Mouse (Mus musculus) heart, postnatal 0 days (tissue): ENCODE data around the gene Tnk2. TPM values are rescaled to one million over a fixed set of nuclear protein-coding genes. Genes with fewer than 3 reads are reported as not detected.

Experiments used
- ATAC-seq: fragments of 200-750 bp; cut with Nextera tagmentation; 2 replicates; pipeline ENCODE4 v1.8.0; 2017; ENCODE audit warnings: low read depth, moderate number of reproducible peaks, moderate library complexity; ENCODE audit not compliant: insufficient read depth
- DNase-seq: peaks from one replicate; pipeline ENCODE4 v3.0.0-alpha.2; 2016; ENCODE audit warnings: low spot score
- H3K27ac ChIP-seq: fragments of 300-500 bp; sonication (generic); 2 replicates; pipeline ENCODE4 v1.5.1; 2014; ENCODE audit warnings: low read depth, mild to moderate bottlenecking
- H3K27me3 ChIP-seq: fragments of 300-500 bp; sonication (generic); 2 replicates; pipeline ENCODE4 v1.6.1; 2014; ENCODE audit warnings: low read length, mixed read lengths; ENCODE audit not compliant: control insufficient read depth, insufficient read depth
- H3K36me3 ChIP-seq: fragments of 300-500 bp; sonication (generic); replicated peaks from 2 replicates; pipeline ENCODE4 v1.6.1; 2014; ENCODE audit warnings: low read length, mixed read lengths; ENCODE audit not compliant: control insufficient read depth, insufficient read depth
- H3K4me1 ChIP-seq: fragments of 300-500 bp; sonication (generic); 2 replicates; pipeline ENCODE4 v1.6.1; 2014; ENCODE audit warnings: antibody characterized with exemption; ENCODE audit not compliant: control insufficient read depth, insufficient read depth
- H3K4me2 ChIP-seq: fragments of 300-500 bp; sonication (generic); 2 replicates; pipeline ENCODE4 v1.6.1; 2014; ENCODE audit warnings: low read depth, mild to moderate bottlenecking, low read length, moderate library complexity
- H3K4me3 ChIP-seq: fragments of 300-500 bp; sonication (generic); 2 replicates; pipeline ENCODE4 v1.5.1; 2014; ENCODE audit warnings: low read depth, low read length
- H3K9ac ChIP-seq: fragments of 300-500 bp; sonication (generic); replicated peaks from 2 replicates; pipeline ENCODE4 v1.6.1; 2014; ENCODE audit warnings: low read depth, low read length, mixed read lengths
- H3K9me3 ChIP-seq: fragments of 300-500 bp; sonication (generic); replicated peaks from 2 replicates; pipeline ENCODE4 v1.6.1; 2016; ENCODE audit warnings: low read length; ENCODE audit not compliant: control insufficient read depth
- CTCF ChIP-seq: IDR thresholded peaks from 2 replicates; pipeline ENCODE4 v1.5.1; 2016; ENCODE audit warnings: antibody characterized with exemption, control low read depth, low read depth
- EP300 ChIP-seq: IDR thresholded peaks from 2 replicates; pipeline ENCODE4 v1.6.1; 2016; ENCODE audit warnings: antibody characterized with exemption, low read depth
- WGBS: fragments of 180-500 bp; shearing (Covaris S2); extraction: QIAGEN DNeasy Blood & Tissue Kit; methylation state at CpG from one replicate; pipeline ENCODE4 v1.1.7; 2014; 5-methylcytosine and 5-hydroxymethylcytosine counted together
- polyA plus RNA-seq: library from polyadenylated mRNA; unstranded; fragments of >200 nt; fragmentation: Nextera tagmentation; extraction: Ambion mirVana; gene quantifications from 2 replicates; pipeline ENCODE4 v1.2.1, GENCODE M21; 2015
- total RNA-seq: library from RNA; depleted of rRNA; stranded (reverse); fragments of >200 nt; gene quantifications from 2 replicates; pipeline ENCODE4 v1.2.3, GENCODE M21; 2014; ENCODE audit warnings: low replicate concordance

Gene Tnk2
- total and polyA plus RNA-seq, 2 experiments from 2014 or later: 6.0 to 14.2 TPM

DNA sequence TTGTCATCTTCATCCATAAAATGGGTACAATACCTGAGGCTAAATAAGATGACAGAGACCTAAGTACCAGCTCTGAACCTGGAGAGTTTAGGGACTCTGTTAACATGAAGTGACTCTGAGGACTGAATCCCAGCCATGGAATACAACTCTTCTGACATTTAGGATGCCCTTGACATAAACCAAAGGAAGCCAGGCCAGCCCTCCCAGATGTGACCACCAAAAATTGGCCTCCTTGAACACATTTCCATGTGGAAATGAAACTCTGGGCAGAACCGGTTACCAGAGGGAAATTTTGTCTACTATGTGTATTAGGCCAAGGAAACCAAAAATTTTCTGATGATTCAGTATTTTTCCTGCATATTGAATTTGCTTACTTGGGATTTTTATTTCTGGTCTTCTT, 44.5 kb upstream of the Tnk2 start:
- no peak for ATAC-seq
- no peak for DNase-seq
- Histone ChIP-seq H3K4me2 (no peak overlapping the region), H3K27ac (no peak overlapping the region), H3K9me3 (no peaks in the 10 kb centered on the region), H3K4me1 (peaks cover 5% of the 10 kb centered on the region; the same call in 1 of the 2 replicates), H3K27me3 (no peaks in the 10 kb centered on the region), H3K36me3 (no peaks in the 10 kb centered on the region), H3K4me3 (no peak overlapping the region), H3K9ac (no peak overlapping the region)
- TF ChIP-seq CTCF (no peak), EP300 (no peak)
- 96% methylated on average over 1 of the region's 1 CpGs for WGBS

DNA sequence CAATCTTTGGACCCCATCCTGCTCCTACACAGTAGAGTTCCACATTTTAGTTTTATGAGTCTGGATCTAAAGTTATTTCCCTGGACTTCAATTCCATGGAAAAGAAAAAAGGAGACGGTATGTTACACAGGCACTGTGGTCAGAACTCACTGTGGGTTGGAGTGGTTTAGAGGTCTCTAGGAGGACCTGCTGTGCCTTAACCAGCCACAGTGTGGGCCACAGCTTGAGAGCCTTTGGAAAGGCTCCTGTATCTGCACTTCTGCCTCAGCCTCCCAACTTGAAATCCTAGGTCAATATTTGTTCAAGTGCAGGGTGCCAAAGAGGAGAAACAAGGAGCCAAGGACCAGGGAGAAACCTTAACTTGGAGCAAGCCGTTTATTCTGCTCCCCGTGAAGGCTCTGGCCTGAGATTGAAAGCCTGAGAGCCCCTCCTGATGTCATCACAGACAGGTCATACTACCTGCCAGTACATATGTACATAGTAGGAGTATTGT, 41.4 kb upstream of the Tnk2 start:
- no peak for DNase-seq
- TF ChIP-seq EP300 (no peak), CTCF (no peak)
- 74% methylated on average over 3 of the region's 3 CpGs for whole genome bisulfite sequencing
- H3K27me3 ChIP-seq: no peaks in the 10 kb centered on the region
- no peak for ATAC-seq
- no peak overlapping the region for H3K27ac ChIP-seq
- no peaks in the 10 kb centered on the region for H3K9me3 ChIP-seq
- no peak overlapping the region for H3K4me2 ChIP-seq
- H3K4me1 ChIP-seq: peaks cover 5% of the 10 kb centered on the region; the same call in 1 of the 2 replicates
- no peak overlapping the region for H3K4me3 ChIP-seq
- no peaks in the 10 kb centered on the region for H3K36me3 ChIP-seq
- no peak overlapping the region for H3K9ac ChIP-seq

DNA sequence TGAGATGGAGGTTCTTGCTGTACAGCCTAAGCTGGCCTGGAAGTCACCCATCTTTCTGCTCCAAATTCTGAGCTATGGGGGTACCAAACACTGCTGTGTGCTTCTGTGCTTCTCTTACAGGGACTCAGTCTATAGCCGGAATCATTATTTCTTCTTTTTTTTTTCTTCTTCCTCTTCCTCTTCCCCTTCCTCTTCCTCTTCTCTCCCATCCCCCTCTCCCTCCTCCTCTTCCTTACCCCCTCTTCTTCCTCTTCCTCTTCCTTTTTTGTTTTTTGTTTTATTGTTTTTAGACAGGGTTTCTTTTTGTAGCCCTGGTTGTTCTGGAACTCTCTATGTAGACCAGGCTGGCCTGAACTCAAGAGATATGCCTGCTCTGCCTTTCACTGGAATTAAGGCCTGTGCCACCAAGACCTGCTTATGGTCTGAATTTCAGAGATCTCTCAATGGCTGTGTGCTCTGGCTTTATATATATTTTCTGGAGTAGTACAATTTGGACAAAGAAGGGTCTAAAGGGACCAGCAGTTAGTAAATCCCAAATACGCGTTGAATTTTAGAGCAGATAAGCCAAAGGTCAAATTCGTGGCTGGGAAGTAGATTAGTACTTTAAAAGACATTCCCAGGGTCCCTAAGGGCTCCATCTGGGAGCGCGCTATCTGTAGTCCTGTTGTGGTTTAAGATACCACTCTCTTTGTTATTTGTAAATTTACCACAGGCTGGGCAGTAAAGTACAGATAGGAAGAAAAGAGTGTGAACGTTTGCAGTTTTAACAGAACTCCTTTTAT, 35.9 kb upstream of the Tnk2 start:
- no peak overlapping the region; the same call in 1 of the 2 replicates for H3K4me2 ChIP-seq
- no peaks in the 10 kb centered on the region for H3K36me3 ChIP-seq
- ATAC-seq (no peak), DNase-seq (no peak)
- peak overlapping the region; percentile 92 for H3K27ac ChIP-seq
- no peak overlapping the region for H3K9ac ChIP-seq
- TF ChIP-seq CTCF (no peak), EP300 (no peak)
- no peaks in the 10 kb centered on the region for H3K9me3 ChIP-seq
- WGBS: 44% methylated on average over 7 of the region's 7 CpGs
- no peak overlapping the region for H3K4me3 ChIP-seq
- H3K27me3 ChIP-seq: no peaks in the 10 kb centered on the region
- 0 out of 2 replicates have a peak, but pooled peaks cover 5% of the 10 kb centered on the region for H3K4me1 ChIP-seq

DNA sequence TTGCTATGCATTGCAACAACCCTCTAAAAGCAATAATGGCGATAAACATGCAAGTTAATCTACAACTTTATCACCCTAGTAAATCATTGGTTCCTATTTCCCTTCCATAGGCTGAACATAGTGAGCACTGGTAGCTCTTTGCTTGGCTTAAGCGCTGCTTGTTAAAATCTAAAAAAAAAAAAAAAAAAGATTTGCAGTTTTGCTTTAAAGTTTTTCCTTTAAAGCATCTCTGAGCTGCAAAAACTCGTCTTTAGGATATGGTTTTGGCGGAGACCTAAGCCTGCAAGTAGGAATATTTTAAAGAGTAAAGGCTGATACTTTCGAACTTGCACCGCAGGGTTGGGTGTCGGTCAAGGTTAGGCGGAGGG, 35.3 kb upstream of the Tnk2 start:
- H3K4me1 ChIP-seq: 0 out of 2 replicates have a peak, but pooled peaks cover 5% of the 10 kb centered on the region
- TF ChIP-seq EP300 (no peak), CTCF (no peak)
- peak overlapping the region; percentile 77; the same call in 1 of the 2 replicates for H3K9ac ChIP-seq
- no peaks in the 10 kb centered on the region for H3K9me3 ChIP-seq
- no peaks in the 10 kb centered on the region for H3K36me3 ChIP-seq
- peak overlapping the region; percentile 92 for H3K27ac ChIP-seq
- no peaks in the 10 kb centered on the region for H3K27me3 ChIP-seq
- H3K4me3 ChIP-seq: peak overlapping the region; percentile 86
- 10% methylated on average over 8 of the region's 8 CpGs for WGBS
- DNase-seq: no peak
- H3K4me2 ChIP-seq: peak overlapping the region; percentile 96
- no peak for ATAC-seq

DNA sequence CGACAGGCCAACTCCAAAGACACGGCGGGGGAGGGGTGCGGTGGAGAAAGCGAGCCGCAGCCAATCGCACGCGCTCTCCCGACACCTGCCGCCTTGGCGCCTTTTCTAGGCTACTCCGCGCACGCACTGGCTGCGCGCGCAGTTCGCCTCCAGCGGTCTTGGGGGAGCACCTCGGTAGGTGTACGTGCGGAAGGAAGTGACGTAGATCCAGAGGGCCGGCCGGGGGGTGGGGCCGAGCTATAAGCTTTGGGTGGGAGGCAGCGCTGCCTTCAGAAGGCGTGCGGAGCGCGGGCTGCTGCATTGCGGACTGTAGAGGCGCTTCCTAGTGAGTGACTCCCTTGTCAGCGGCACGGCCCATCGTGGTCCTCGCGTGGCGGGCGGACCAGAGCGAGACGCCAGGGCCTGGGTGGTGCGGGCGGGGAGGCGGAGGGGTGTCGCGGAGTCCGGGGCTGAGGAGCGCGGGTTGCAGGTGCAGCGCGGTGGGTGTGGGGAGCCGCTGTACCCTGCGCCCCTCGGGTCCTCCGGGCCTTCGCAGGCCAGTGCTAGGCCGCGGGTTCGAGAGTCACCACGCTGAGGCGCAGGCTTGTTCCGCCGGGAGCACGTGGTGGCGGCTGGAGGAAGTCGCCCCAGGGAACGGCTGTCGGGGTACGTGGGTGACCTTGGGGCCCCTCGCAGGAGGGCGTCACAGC, 34.8 kb upstream of the Tnk2 start, which contains the start of gene Tfrc:
TSS of gene Tfrc (plus strand) at position 209 of the 689 bp plus-strand sequence.
- Histone ChIP-seq H3K4me2 (peak within 1 kb of the TSS; percentile 96), H3K9ac (peak within 1 kb of the TSS; percentile 77), H3K4me3 (peak within 1 kb of the TSS; percentile 86), H3K27ac (peak within 1 kb of the TSS; percentile 92), H3K27me3 (no peaks in the 10 kb centered on the region), H3K9me3 (no peaks in the 10 kb centered on the region), H3K4me1 (0 out of 2 replicates have a peak, but pooled peaks cover 5% of the 10 kb centered on the region), H3K36me3 (0 out of 2 replicates have a peak, but pooled peaks cover 3% of the 10 kb centered on the region)
- TF ChIP-seq CTCF (no peak), EP300 (peak; percentile 53; the same call in 1 of the 2 replicates)
- WGBS: under 1% methylated on average over 59 of the region's 73 CpGs
- DNase-seq: peak; percentile 97
- peak; percentile 99 for ATAC-seq
